Mouse (Mus musculus) neural tube, embryonic 11.5 days (tissue): ENCODE data around the gene Cdkal1. TPM values are rescaled to one million over a fixed set of nuclear protein-coding genes. Genes with fewer than 3 reads are reported as not detected.
A peak's percentile ranks its signal among the peaks of the same experiment; 100 is the strongest.

Source experiments
- ATAC-seq: fragments of 200-750 bp; cut with Nextera tagmentation; 2 replicates; pipeline ENCODE4 v1.8.0; 2017; ENCODE audit warnings: moderate number of reproducible peaks, mild to moderate bottlenecking, moderate TSS enrichment, moderate library complexity; ENCODE audit not compliant: insufficient read depth, low FRiP score, low TSS enrichment
- DNase-seq: peaks from one replicate; pipeline ENCODE4 v3.0.0-alpha.2; 2015; ENCODE audit warnings: low spot score
- H3K27ac ChIP-seq: fragments of 300-500 bp; sonication (generic); 2 replicates; pipeline ENCODE4 v1.5.1; 2014; ENCODE audit warnings: low read depth, mild to moderate bottlenecking, low read length
- H3K27me3 ChIP-seq: fragments of 300-500 bp; sonication (generic); 2 replicates; pipeline ENCODE4 v1.6.1; 2014; ENCODE audit warnings: mild to moderate bottlenecking, low read length, mixed read lengths; ENCODE audit not compliant: control insufficient read depth, insufficient read depth
- H3K36me3 ChIP-seq: fragments of 300-500 bp; sonication (generic); 2 replicates; pipeline ENCODE4 v1.6.1; 2014; ENCODE audit warnings: mild to moderate bottlenecking, low read length, moderate library complexity, mixed read lengths; ENCODE audit not compliant: control insufficient read depth, insufficient read depth
- H3K4me1 ChIP-seq: fragments of 300-500 bp; sonication (generic); 2 replicates; pipeline ENCODE4 v1.6.1; 2014; ENCODE audit warnings: low read length, mixed read lengths; ENCODE audit not compliant: control insufficient read depth, insufficient read depth
- H3K4me2 ChIP-seq: fragments of 300-500 bp; sonication (generic); 2 replicates; pipeline ENCODE4 v1.6.1; 2014; ENCODE audit warnings: low read depth, mild to moderate bottlenecking, moderate library complexity
- H3K4me3 ChIP-seq: fragments of 300-500 bp; sonication (generic); 2 replicates; pipeline ENCODE4 v1.5.1; 2014; ENCODE audit warnings: low read depth, low read length
- H3K9ac ChIP-seq: fragments of 300-500 bp; sonication (generic); 2 replicates; pipeline ENCODE4 v1.6.1; 2014; ENCODE audit warnings: mild to moderate bottlenecking, low read length
- H3K9me3 ChIP-seq: fragments of 300-500 bp; sonication (generic); 2 replicates; pipeline ENCODE4 v1.6.1; 2016; ENCODE audit warnings: low read length; ENCODE audit not compliant: control insufficient read depth
- WGBS: fragments of 180-500 bp; shearing (Covaris S2); extraction: QIAGEN DNeasy Blood & Tissue Kit; methylation state at CpG from one replicate; pipeline ENCODE4 v1.1.7; 2014; 5-methylcytosine and 5-hydroxymethylcytosine counted together
- polyA plus RNA-seq: library from polyadenylated mRNA; unstranded; fragments of >200 nt; fragmentation: Nextera tagmentation; extraction: Ambion mirVana; gene quantifications from 2 replicates; pipeline ENCODE4 v1.2.1, GENCODE M21; 2014

Cdkal1 gene
- polyA plus RNA-seq, 1 experiment from 2014 or later: 27.5 TPM

- H3K27me3 ChIP-seq: no peaks in the 10 kb centered on the region
- no peak for ATAC-seq
- H3K4me3 ChIP-seq: no peak overlapping the region
- H3K4me2 ChIP-seq: no peak overlapping the region
- no peaks in the 10 kb centered on the region for H3K4me1 ChIP-seq
- H3K36me3 ChIP-seq: no peaks in the 10 kb centered on the region
- no peaks in the 10 kb centered on the region for H3K9me3 ChIP-seq
- 90% methylated on average over 5 of the region's 5 CpGs for WGBS
- no peak for DNase-seq
- H3K27ac ChIP-seq: no peak overlapping the region
- no peak overlapping the region for H3K9ac ChIP-seq
Observed at GRCm38 (mm10) chr13:29403217-29403616, 452.3 kb downstream of the Cdkal1 start.

- no peak for DNase-seq
- Histone ChIP-seq H3K9me3 (no peaks in the 10 kb centered on the region), H3K4me2 (no peak overlapping the region), H3K4me1 (no peaks in the 10 kb centered on the region), H3K27me3 (no peaks in the 10 kb centered on the region), H3K4me3 (no peak overlapping the region), H3K36me3 (no peaks in the 10 kb centered on the region), H3K27ac (no peak overlapping the region), H3K9ac (no peak overlapping the region)
- no peak for ATAC-seq
- WGBS: 56% methylated on average over 3 of the region's 3 CpGs
Observed at GRCm38 (mm10) chr13:29402526-29403040, 452.9 kb downstream of the Cdkal1 start.

GRCm38 (mm10) chr13:29399908-29400307 lies 455.6 kb downstream of the Cdkal1 start:
- Histone ChIP-seq H3K4me3 (no peak overlapping the region), H3K27ac (no peak overlapping the region), H3K4me2 (no peak overlapping the region), H3K9ac (no peak overlapping the region), H3K9me3 (no peaks in the 10 kb centered on the region), H3K27me3 (no peaks in the 10 kb centered on the region), H3K36me3 (no peaks in the 10 kb centered on the region), H3K4me1 (no peaks in the 10 kb centered on the region)
- no peak for DNase-seq
- WGBS: 61% methylated on average over 5 of the region's 5 CpGs
- no peak for ATAC-seq

GRCm38 (mm10) chr13:29398456-29398855 lies 457.0 kb downstream of the Cdkal1 start:
- Histone ChIP-seq H3K4me3 (no peak overlapping the region), H3K27me3 (no peaks in the 10 kb centered on the region), H3K36me3 (no peaks in the 10 kb centered on the region), H3K4me1 (no peaks in the 10 kb centered on the region), H3K9me3 (no peaks in the 10 kb centered on the region), H3K27ac (no peak overlapping the region), H3K4me2 (no peak overlapping the region), H3K9ac (no peak overlapping the region)
- ATAC-seq: no peak
- no peak for DNase-seq
- 86% methylated on average over 2 of the region's 2 CpGs for WGBS

GRCm38 (mm10) chr13:29395694-29396093 lies 459.8 kb downstream of the Cdkal1 start:
- Histone ChIP-seq H3K4me1 (no peaks in the 10 kb centered on the region), H3K27me3 (no peaks in the 10 kb centered on the region), H3K27ac (no peak overlapping the region), H3K36me3 (no peaks in the 10 kb centered on the region), H3K9ac (no peak overlapping the region), H3K4me3 (no peak overlapping the region), H3K9me3 (no peaks in the 10 kb centered on the region), H3K4me2 (no peak overlapping the region)
- no peak for DNase-seq
- WGBS: 77% methylated on average over 4 of the region's 4 CpGs
- ATAC-seq: no peak

GRCm38 (mm10) chr13:29390025-29390424 lies 465.4 kb downstream of the Cdkal1 start:
- no peaks in the 10 kb centered on the region for H3K4me1 ChIP-seq
- H3K9ac ChIP-seq: no peak overlapping the region
- H3K4me3 ChIP-seq: no peak overlapping the region
- no peaks in the 10 kb centered on the region for H3K36me3 ChIP-seq
- ATAC-seq (no peak), DNase-seq (no peak)
- whole genome bisulfite sequencing: 82% methylated on average over 5 of the region's 5 CpGs
- H3K27me3 ChIP-seq: no peaks in the 10 kb centered on the region
- no peak overlapping the region for H3K27ac ChIP-seq
- H3K9me3 ChIP-seq: no peaks in the 10 kb centered on the region
- no peak overlapping the region for H3K4me2 ChIP-seq

- Histone ChIP-seq H3K9ac (no peak overlapping the region), H3K27ac (no peak overlapping the region), H3K9me3 (no peaks in the 10 kb centered on the region), H3K4me1 (no peaks in the 10 kb centered on the region), H3K27me3 (no peaks in the 10 kb centered on the region), H3K4me3 (no peak overlapping the region), H3K4me2 (no peak overlapping the region), H3K36me3 (no peaks in the 10 kb centered on the region)
- 80% methylated on average over 3 of the region's 3 CpGs for WGBS
- DNase-seq (no peak), ATAC-seq (no peak)
Observed at GRCm38 (mm10) chr13:29388918-29389317, 466.6 kb downstream of the Cdkal1 start.

GRCm38 (mm10) chr13:29377572-29377971 lies 477.9 kb downstream of the Cdkal1 start:
- Histone ChIP-seq H3K4me1 (no peaks in the 10 kb centered on the region), H3K36me3 (no peaks in the 10 kb centered on the region), H3K9ac (no peak overlapping the region), H3K4me3 (no peak overlapping the region), H3K27me3 (no peaks in the 10 kb centered on the region), H3K27ac (no peak overlapping the region), H3K4me2 (no peak overlapping the region), H3K9me3 (no peaks in the 10 kb centered on the region)
- WGBS: 90% methylated on average over 2 of the region's 2 CpGs
- no peak for ATAC-seq
- DNase-seq: no peak

GRCm38 (mm10) chr13:29371916-29372315 lies 483.6 kb downstream of the Cdkal1 start:
- no peak overlapping the region for H3K4me3 ChIP-seq
- ATAC-seq (no peak), DNase-seq (no peak)
- 0 out of 2 replicates have a peak overlapping the region, but pooled peaks have one; percentile 21 for H3K27ac ChIP-seq
- peaks cover 11% of the 10 kb centered on the region for H3K4me1 ChIP-seq
- WGBS: 47% methylated on average over 3 of the region's 3 CpGs
- H3K36me3 ChIP-seq: no peaks in the 10 kb centered on the region
- no peaks in the 10 kb centered on the region for H3K9me3 ChIP-seq
- H3K4me2 ChIP-seq: no peak overlapping the region
- no peak overlapping the region for H3K9ac ChIP-seq
- H3K27me3 ChIP-seq: no peaks in the 10 kb centered on the region
